Mouse (Mus musculus): Measurements from ENCODE around the gene 2610008E11Rik. TPM values are rescaled to one million over a fixed set of nuclear protein-coding genes. Genes with fewer than 3 reads are reported as not detected.
"Not testable (repeated sequence)": the region's sequence is repeated elsewhere in the genome, so short reads cannot be mapped to it uniquely, and the experiment has no call there.

The 2610008E11Rik gene
- polyA plus RNA-seq, 2 experiments: 16.9 to 31.4 TPM

GRCm38 (mm10) chr10:79086577-79086976 is 10.8 kb downstream of the 2610008E11Rik start:
- TF ChIP-seq POLR2A (IDR thresholded peaks at IDR 0.05; ENCODE audit: borderline replicate concordance, extremely low read depth, insufficient read depth, insufficient read length): no peak
- no peak overlapping the region for H3K4me2 ChIP-seq (replicated peaks; ENCODE audit: low read depth, low read length, severe bottlenecking)
- ATAC-seq (ENCODE audit: low FRiP score, low read depth) (no peak), DNase-seq (ENCODE audit: low spot score) (no peak)
- H3K9ac ChIP-seq (ENCODE audit: low read depth, low read length, severe bottlenecking): no peak overlapping the region
- H3K9me3 ChIP-seq (ENCODE audit: control insufficient read depth, low read length): peaks cover 9% of the 10 kb centered on the region; the same call in 1 of the 2 replicates
- no peak overlapping the region for H3K4me3 ChIP-seq (replicated peaks; ENCODE audit: low read length)
- no peak overlapping the region for H3K27ac ChIP-seq (replicated peaks; ENCODE audit: low read depth, low read length)
- H3K27me3 ChIP-seq (ENCODE audit: control insufficient read depth, insufficient read depth, low read length): no peaks in the 10 kb centered on the region
- H3K4me1 ChIP-seq (ENCODE audit: control insufficient read depth, insufficient read depth, low read length): no peaks in the 10 kb centered on the region
- WGBS: 97% methylated on average over 2 of the region's 2 CpGs
- H3K36me3 ChIP-seq (ENCODE audit: control insufficient read depth, insufficient read depth, low read length): peaks cover 49% of the 10 kb centered on the region

- ATAC-seq (ENCODE audit: low FRiP score, low read depth); H3K9ac ChIP-seq (ENCODE audit: low read depth, low read length, severe bottlenecking); H3K36me3 ChIP-seq (ENCODE audit: control insufficient read depth, insufficient read depth, low read length); H3K4me1 ChIP-seq (ENCODE audit: control insufficient read depth, insufficient read depth, low read length); H3K4me3 ChIP-seq (replicated peaks; ENCODE audit: low read length); H3K27me3 ChIP-seq (ENCODE audit: control insufficient read depth, insufficient read depth, low read length); DNase-seq (ENCODE audit: low spot score); H3K4me2 ChIP-seq (replicated peaks; ENCODE audit: low read depth, low read length, severe bottlenecking); H3K27ac ChIP-seq (replicated peaks; ENCODE audit: low read depth, low read length): not testable (repeated sequence)
- WGBS: 81% methylated on average over 3 of the region's 3 CpGs
- H3K9me3 ChIP-seq (ENCODE audit: control insufficient read depth, low read length): peaks cover 18% of the 10 kb centered on the region; the same call in 1 of the 2 replicates
These were observed 40.0 kb downstream of the 2610008E11Rik start for GRCm38 (mm10) chr10:79057370-79057769.

- not testable (repeated sequence) for ATAC-seq (ENCODE audit: low FRiP score, low read depth); H3K36me3 ChIP-seq (ENCODE audit: control insufficient read depth, insufficient read depth, low read length); H3K4me3 ChIP-seq (replicated peaks; ENCODE audit: low read length); H3K27me3 ChIP-seq (ENCODE audit: control insufficient read depth, insufficient read depth, low read length); H3K4me1 ChIP-seq (ENCODE audit: control insufficient read depth, insufficient read depth, low read length); DNase-seq (ENCODE audit: low spot score); H3K27ac ChIP-seq (replicated peaks; ENCODE audit: low read depth, low read length); H3K9me3 ChIP-seq (ENCODE audit: control insufficient read depth, low read length); H3K4me2 ChIP-seq (replicated peaks; ENCODE audit: low read depth, low read length, severe bottlenecking); H3K9ac ChIP-seq (ENCODE audit: low read depth, low read length, severe bottlenecking)
- WGBS: 85% methylated on average over 2 of the region's 2 CpGs
These were observed 54.9 kb downstream of the 2610008E11Rik start for GRCm38 (mm10) chr10:79042457-79042856.

DNA sequence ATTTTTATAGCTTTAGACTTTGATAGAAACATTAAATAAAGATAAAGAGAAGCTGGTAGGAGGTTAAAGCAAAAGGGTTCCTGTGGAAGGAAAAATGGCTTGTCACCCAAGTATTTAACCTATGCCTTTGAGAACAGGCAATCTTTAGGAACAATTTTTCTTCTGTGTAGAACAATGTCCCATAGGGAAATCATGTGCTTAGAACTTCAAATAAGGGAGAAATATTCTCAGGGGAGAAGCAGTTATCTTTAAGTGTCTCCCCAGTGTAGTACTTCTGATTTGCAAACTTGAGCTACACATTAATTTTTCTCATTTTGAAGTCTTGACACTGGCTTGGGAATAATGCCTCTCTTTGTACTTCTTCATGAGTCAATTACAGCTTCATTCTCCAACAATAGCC is 69.0 kb downstream of the 2610008E11Rik start, which contains the start of gene Olfr57:
Gene Olfr57 (plus strand): TSS at position 301 of the 400 bp plus-strand sequence.
- no peaks in the 10 kb centered on the region for H3K27me3 ChIP-seq (ENCODE audit: control insufficient read depth, insufficient read depth, low read length)
- DNase-seq (ENCODE audit: low spot score): no peak
- H3K36me3 ChIP-seq (ENCODE audit: control insufficient read depth, insufficient read depth, low read length): no peaks in the 10 kb centered on the region
- H3K4me3 ChIP-seq (replicated peaks; ENCODE audit: low read length): no peak within 1 kb of the TSS
- no peak within 1 kb of the TSS for H3K4me2 ChIP-seq (replicated peaks; ENCODE audit: low read depth, low read length, severe bottlenecking)
- H3K27ac ChIP-seq (replicated peaks; ENCODE audit: low read depth, low read length): no peak within 1 kb of the TSS
- TF ChIP-seq POLR2A (IDR thresholded peaks at IDR 0.05; ENCODE audit: borderline replicate concordance, extremely low read depth, insufficient read depth, insufficient read length): no peak
- no peak for ATAC-seq (ENCODE audit: low FRiP score, low read depth)
- H3K9ac ChIP-seq (ENCODE audit: low read depth, low read length, severe bottlenecking): no peak within 1 kb of the TSS
- no peaks in the 10 kb centered on the region for H3K4me1 ChIP-seq (ENCODE audit: control insufficient read depth, insufficient read depth, low read length)
- no peaks in the 10 kb centered on the region for H3K9me3 ChIP-seq (ENCODE audit: control insufficient read depth, low read length)

Other genes starting within 250 kb of the 2610008E11Rik start
- gene Olfr1356, start 245.4 kb downstream of the 2610008E11Rik start, polyA plus RNA-seq (2012; rRNA removed): not detected in 2 replicates
- gene Olfr1356, start 245.4 kb downstream of the 2610008E11Rik start, polyA plus RNA-seq (2014; fragmentation: Nextera tagmentation; extraction: Ambion mirVana): not detected in 2 replicates
- gene Olfr1355, start 222.1 kb downstream of the 2610008E11Rik start, polyA plus RNA-seq (2012; rRNA removed): not detected in 2 replicates
- gene Olfr1355, start 222.1 kb downstream of the 2610008E11Rik start, polyA plus RNA-seq (2014; fragmentation: Nextera tagmentation; extraction: Ambion mirVana): not detected in 2 replicates
- gene Olfr1354, start 184.4 kb downstream of the 2610008E11Rik start, polyA plus RNA-seq (2012; rRNA removed): not detected in 2 replicates
- not detected in 2 replicates for gene Olfr1354, start 184.4 kb downstream of the 2610008E11Rik start, polyA plus RNA-seq (2014; fragmentation: Nextera tagmentation; extraction: Ambion mirVana)
- not detected in 2 replicates for gene Olfr8, start 147.0 kb downstream of the 2610008E11Rik start, polyA plus RNA-seq (2012; rRNA removed)
- not detected in 2 replicates for gene Olfr8, start 147.0 kb downstream of the 2610008E11Rik start, polyA plus RNA-seq (2014; fragmentation: Nextera tagmentation; extraction: Ambion mirVana)
- gene Olfr1353, start 134.3 kb downstream of the 2610008E11Rik start, polyA plus RNA-seq (2012; rRNA removed): not detected in 2 replicates
- gene Olfr1353, start 134.3 kb downstream of the 2610008E11Rik start, polyA plus RNA-seq (2014; fragmentation: Nextera tagmentation; extraction: Ambion mirVana): not detected in 2 replicates
- not detected in 2 replicates for gene Olfr1352, start 116.5 kb downstream of the 2610008E11Rik start, polyA plus RNA-seq (2012; rRNA removed)
- gene Olfr1352, start 116.5 kb downstream of the 2610008E11Rik start, polyA plus RNA-seq (2014; fragmentation: Nextera tagmentation; extraction: Ambion mirVana): not detected in 2 replicates
- not detected in 2 replicates for gene Olfr1351, start 85.1 kb downstream of the 2610008E11Rik start, polyA plus RNA-seq (2012; rRNA removed)
- not detected in 2 replicates for gene Olfr1351, start 85.1 kb downstream of the 2610008E11Rik start, polyA plus RNA-seq (2014; fragmentation: Nextera tagmentation; extraction: Ambion mirVana)
- not detected in 2 replicates for gene Olfr57, start 68.9 kb downstream of the 2610008E11Rik start, polyA plus RNA-seq (2012; rRNA removed)
- gene Olfr57, start 68.9 kb downstream of the 2610008E11Rik start, polyA plus RNA-seq (2014; fragmentation: Nextera tagmentation; extraction: Ambion mirVana): not detected in 2 replicates
- gene Vmn2r80, start 51.2 kb upstream of the 2610008E11Rik start, polyA plus RNA-seq (2012; rRNA removed): not detected in 2 replicates
- not detected in 2 replicates for gene Vmn2r80, start 51.2 kb upstream of the 2610008E11Rik start, polyA plus RNA-seq (2014; fragmentation: Nextera tagmentation; extraction: Ambion mirVana)
- gene Vmn2r81, start 150.1 kb upstream of the 2610008E11Rik start, polyA plus RNA-seq (2012; rRNA removed): not detected in 2 replicates
- not detected in 2 replicates for gene Vmn2r81, start 150.1 kb upstream of the 2610008E11Rik start, polyA plus RNA-seq (2014; fragmentation: Nextera tagmentation; extraction: Ambion mirVana)

Data from limb, embryonic 14.5 days (tissue).